Mouse (Mus musculus): ENCODE results near the gene Fam43b.

Gene Fam43b

DNA sequence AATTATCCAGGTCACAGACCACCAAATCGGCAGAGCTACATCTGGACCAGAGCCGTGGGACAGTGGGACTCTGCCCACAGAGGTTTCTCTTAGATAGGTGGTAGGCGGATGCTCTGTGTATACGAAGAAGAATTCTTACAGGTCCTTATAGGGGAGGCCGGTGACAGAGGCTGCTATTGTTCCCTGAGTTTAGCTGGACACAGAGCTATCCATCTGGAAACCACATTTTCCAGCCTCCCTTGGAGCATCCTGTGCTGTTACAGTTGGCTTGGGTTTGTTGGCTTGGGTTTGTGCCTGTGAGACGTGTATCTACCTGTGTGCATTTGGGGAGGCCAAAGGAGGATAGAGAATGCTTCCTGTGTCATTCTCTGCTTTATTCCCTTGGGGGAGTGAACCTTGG is 43.6 kb downstream of the Fam43b start:
- no peak for DNase-seq (ENCODE audit: low read depth, low spot score)

DNA sequence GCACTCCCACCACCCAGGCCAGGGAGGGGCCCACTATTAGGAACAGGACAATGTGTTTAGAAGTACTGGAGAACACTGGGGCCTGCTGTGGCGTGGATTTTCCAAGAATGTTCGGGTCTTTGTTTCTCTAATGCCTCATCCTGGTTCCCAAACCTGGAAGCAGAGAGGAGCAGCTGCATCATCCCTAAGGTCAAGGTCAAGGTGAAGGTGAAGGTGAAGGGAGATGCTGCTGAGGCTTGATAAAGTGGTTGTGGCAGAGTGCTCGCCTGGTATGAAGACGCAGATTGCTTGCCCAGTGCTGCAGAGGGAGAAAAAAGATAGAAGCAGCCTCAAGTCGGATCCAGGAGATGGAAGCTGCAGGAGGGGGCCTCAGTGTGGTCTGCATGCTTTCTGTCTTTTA is 44.5 kb downstream of the Fam43b start:
- no peak for DNase-seq (ENCODE audit: low read depth, low spot score)

DNA sequence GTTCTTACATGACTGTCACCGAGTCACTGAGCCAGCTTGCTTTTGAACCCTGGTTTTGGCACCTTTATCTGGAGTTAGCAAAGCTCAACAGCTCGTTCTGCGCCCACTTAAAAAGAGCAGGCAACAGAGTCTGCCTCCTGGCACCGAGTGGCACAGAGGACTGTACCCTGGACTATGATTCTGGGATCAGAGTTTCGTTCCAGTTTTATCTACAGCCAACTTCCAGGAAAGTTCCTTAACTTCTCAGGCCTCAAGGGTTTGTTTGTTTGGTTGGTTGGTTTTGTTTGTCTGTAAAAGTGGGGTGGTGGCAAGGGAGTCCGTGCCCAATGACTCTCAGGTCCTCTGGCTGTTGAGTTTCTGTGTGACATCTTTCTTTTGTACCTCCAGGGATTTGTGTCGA is 47.6 kb downstream of the Fam43b start:
- DNase-seq (ENCODE audit: low read depth, low spot score): no peak

DNA sequence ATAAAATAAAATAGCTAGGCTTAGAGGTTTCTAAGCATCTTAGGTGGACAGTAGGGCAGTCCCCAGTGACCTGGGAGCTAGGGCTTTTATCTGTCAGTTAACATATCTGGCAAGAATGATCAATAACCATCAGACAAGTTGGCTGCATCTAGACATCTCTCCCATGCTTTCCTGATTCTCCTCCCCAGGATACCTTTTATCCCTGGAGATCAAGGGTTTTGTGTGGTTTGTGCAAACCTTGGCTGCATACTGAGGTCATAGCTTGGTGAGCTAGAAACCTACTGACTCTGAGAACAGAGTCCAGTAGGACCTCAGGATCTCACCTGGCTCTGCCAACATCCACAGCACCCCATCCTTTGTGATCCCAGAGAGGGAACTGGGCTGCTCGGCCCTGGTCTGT is 49.0 kb downstream of the Fam43b start:
- DNase-seq (ENCODE audit: low read depth, low spot score): no peak

DNA sequence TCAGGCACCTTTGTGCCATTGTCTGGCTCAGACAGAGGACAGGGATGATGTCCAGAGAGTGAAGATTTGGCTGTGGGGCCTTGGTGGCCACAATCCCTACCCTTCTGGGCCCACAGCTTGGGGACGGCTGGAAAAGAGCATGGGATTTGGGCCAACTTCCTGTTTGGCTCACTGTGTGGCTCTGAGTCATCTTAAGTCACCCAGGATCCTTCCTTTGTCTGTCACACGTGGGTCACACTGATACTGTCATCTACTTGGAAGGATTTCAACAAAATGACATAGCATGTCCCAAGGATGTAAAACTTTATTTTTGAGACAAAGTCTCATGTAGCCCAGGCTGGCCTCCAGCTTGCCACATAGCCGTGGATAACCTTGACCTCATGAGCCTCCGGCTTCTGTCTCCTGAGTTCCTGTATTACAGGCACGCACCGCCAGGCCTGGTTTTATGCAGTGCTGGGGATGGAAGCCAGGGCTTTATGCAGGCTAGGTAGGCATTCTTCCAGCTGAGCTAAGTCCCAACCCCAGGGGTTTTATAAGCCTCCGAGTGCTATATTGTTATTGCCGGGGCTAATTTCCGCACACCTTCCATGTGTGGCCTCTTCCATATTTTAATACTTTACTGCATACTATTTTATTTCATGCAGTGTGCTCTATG is 51.3 kb downstream of the Fam43b start:
- DNase-seq (ENCODE audit: low read depth, low spot score): no peak
